Mouse (Mus musculus): ENCODE results near the gene B3gnt9. TPM values are rescaled to one million over a fixed set of nuclear protein-coding genes. Genes with fewer than 3 reads are reported as not detected.

The B3gnt9 gene
- polyA plus RNA-seq, 1 experiment from 2014 or later, result 21.4 TPM

DNA sequence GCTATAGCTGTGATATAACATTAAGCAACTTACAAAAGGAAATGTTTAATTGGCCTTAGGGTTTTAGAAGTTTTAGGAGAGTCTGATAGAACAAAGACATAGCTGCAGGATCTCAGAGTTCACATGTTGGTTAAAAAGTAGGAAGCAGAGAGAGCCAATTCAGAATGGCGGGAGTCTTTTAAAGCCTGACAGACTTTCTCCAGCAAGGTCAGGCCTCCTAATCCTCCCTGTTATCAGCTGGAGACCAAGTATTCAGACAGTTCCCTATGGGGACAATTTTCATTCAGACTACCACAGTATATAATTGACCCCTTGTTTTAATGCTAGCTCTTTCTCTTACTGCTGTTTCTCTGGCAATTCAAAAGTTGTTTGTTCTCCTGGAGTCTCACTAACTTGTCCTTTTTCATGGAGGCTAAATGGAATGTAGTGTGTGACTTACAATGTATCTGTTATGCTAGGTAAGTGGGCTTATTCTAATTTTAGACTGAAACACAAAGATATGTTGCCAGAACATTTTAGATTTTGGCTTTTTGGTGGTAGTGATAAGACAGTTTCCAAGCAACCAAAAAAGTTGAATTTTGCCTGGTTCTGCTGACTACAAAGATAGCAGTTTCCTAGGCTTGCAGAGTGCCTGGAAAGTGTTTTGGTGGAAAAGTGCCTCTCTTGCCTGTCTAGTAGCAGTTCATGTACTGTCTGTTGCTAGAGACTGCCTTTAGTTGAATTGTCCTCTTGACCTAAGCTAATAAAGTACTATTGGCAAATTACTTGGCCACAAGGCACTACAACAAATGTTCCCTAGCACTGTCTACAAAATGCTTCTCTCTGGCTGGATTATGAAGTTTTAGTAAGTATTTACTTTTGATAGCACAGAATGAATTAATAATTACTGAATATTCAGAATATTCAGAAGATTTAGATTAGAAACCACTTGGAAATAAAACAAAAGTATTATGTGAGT lies 45.5 kb downstream of the B3gnt9 start:
- no peak overlapping the region for H3K9ac ChIP-seq (ENCODE audit: low read length)
- no peak overlapping the region for H3K4me2 ChIP-seq (ENCODE audit: low read depth, low read length)
- peaks cover 5% of the 10 kb centered on the region; the same call in 1 of the 2 replicates for H3K36me3 ChIP-seq (ENCODE audit: control insufficient read depth, insufficient read depth, low read length)
- no peak overlapping the region for H3K4me3 ChIP-seq (replicated peaks; ENCODE audit: low read length)
- WGBS, result 71% methylated on average over 1 of the region's 1 CpGs
- ATAC-seq (ENCODE audit: insufficient read depth, low FRiP score), result no peak
- H3K9me3 ChIP-seq (replicated peaks; ENCODE audit: control insufficient read depth, low read length), result no peaks in the 10 kb centered on the region
- no peaks in the 10 kb centered on the region for H3K4me1 ChIP-seq (ENCODE audit: control insufficient read depth, insufficient read depth, low read length)
- H3K27ac ChIP-seq (ENCODE audit: low read length), result no peak overlapping the region
- no peaks in the 10 kb centered on the region for H3K27me3 ChIP-seq (ENCODE audit: control insufficient read depth, insufficient read depth, low read length)

DNA sequence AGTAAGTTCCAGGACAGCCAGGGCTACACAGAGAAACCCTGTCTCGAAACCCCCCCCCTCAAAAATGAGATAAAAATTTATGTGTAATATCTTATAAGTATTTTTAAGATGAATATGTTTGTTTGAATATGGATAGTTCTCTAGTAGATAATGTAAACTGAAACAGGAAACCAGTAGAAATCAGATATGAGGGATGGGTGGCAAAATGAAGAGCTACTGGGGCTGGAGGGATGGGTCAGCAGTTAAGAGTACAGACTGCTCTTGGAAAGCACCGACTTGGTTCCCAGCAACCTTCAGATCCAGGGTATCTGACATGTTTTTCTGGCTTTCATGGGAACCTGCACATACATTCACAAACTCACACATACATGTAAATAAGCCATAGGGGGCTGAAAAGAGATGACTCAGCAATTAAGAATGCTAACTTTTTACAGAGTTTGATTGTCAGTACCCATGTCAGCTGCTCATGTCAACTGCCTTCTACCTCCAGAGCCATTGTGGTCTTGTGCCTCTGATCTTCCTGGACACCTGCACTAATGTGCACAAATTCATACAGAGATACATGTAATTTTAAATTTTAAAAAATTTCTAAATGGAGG lies 47.2 kb downstream of the B3gnt9 start:
- WGBS, result 88% methylated on average over 2 of the region's 2 CpGs
- Histone ChIP-seq H3K4me2 (ENCODE audit: low read depth, low read length) (no peak overlapping the region), H3K27me3 (ENCODE audit: control insufficient read depth, insufficient read depth, low read length) (no peaks in the 10 kb centered on the region), H3K9ac (ENCODE audit: low read length) (no peak overlapping the region), H3K9me3 (replicated peaks; ENCODE audit: control insufficient read depth, low read length) (no peaks in the 10 kb centered on the region), H3K36me3 (ENCODE audit: control insufficient read depth, insufficient read depth, low read length) (peaks cover 8% of the 10 kb centered on the region), H3K4me1 (ENCODE audit: control insufficient read depth, insufficient read depth, low read length) (no peaks in the 10 kb centered on the region), H3K4me3 (replicated peaks; ENCODE audit: low read length) (no peak overlapping the region), H3K27ac (ENCODE audit: low read length) (no peak overlapping the region)
- no peak for ATAC-seq (ENCODE audit: insufficient read depth, low FRiP score)

DNA sequence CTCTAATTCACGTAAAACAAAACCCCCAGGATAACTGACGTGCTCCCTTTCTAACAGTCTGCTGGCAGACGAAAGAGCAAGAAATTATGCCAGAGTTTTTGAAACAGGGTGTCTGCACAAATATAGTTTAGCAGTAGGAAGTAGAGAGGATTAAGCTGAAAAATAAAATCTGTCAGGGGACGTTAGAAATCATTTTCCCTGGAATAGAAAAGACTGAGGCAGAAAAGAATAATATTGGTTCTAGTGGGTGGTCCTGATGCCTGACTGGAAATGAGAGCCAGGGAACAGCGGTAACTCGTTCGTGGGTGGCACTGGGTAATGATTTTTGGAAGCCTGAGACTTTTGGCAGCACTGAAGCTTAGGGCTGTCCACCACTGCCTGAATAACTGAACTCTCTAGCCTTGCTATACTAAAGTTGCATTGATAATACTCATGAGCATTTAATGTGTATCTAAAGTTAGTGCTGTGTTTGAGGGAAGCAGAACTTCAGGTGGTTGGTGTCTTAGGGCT lies 48.1 kb downstream of the B3gnt9 start:
- no peaks in the 10 kb centered on the region for H3K9me3 ChIP-seq (replicated peaks; ENCODE audit: control insufficient read depth, low read length)
- H3K27ac ChIP-seq (ENCODE audit: low read length), result no peak overlapping the region
- 49% methylated on average over 7 of the region's 7 CpGs for WGBS
- peaks cover 8% of the 10 kb centered on the region for H3K36me3 ChIP-seq (ENCODE audit: control insufficient read depth, insufficient read depth, low read length)
- no peak overlapping the region for H3K9ac ChIP-seq (ENCODE audit: low read length)
- no peak overlapping the region for H3K4me2 ChIP-seq (ENCODE audit: low read depth, low read length)
- no peak for ATAC-seq (ENCODE audit: insufficient read depth, low FRiP score)
- H3K4me1 ChIP-seq (ENCODE audit: control insufficient read depth, insufficient read depth, low read length), result no peaks in the 10 kb centered on the region
- H3K27me3 ChIP-seq (ENCODE audit: control insufficient read depth, insufficient read depth, low read length), result no peaks in the 10 kb centered on the region
- H3K4me3 ChIP-seq (replicated peaks; ENCODE audit: low read length), result no peak overlapping the region

DNA sequence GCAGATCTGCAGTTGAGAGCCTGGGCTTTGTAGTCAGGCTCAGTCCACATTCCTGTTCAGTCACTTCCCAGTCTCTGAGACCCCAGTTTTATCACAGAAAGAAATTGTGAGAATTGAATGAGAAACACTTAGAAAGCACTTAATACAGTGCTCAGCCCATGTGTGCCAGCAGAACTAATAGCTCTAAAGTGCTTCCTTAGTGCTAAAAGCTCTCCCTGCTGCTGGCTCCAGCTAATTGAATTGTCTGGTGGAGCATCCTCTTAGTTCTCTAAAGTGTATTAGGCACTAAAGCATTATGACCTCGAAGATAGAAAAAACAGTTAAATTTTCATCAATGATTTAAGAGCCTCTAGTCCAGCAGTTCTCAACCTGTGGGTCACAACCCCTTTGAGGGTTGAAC lies 49.2 kb downstream of the B3gnt9 start:
- WGBS, result 67% methylated on average over 1 of the region's 1 CpGs
- no peaks in the 10 kb centered on the region for H3K4me1 ChIP-seq (ENCODE audit: control insufficient read depth, insufficient read depth, low read length)
- no peak overlapping the region for H3K4me2 ChIP-seq (ENCODE audit: low read depth, low read length)
- no peak overlapping the region for H3K4me3 ChIP-seq (replicated peaks; ENCODE audit: low read length)
- no peak for ATAC-seq (ENCODE audit: insufficient read depth, low FRiP score)
- no peak overlapping the region for H3K9ac ChIP-seq (ENCODE audit: low read length)
- H3K9me3 ChIP-seq (replicated peaks; ENCODE audit: control insufficient read depth, low read length), result no peaks in the 10 kb centered on the region
- H3K36me3 ChIP-seq (ENCODE audit: control insufficient read depth, insufficient read depth, low read length), result peaks cover 8% of the 10 kb centered on the region
- no peaks in the 10 kb centered on the region for H3K27me3 ChIP-seq (ENCODE audit: control insufficient read depth, insufficient read depth, low read length)
- no peak overlapping the region for H3K27ac ChIP-seq (ENCODE audit: low read length)

Other genes starting within 250 kb of the B3gnt9 start
- not detected in 2 replicates for gene Ces3a, start 206.6 kb downstream of the B3gnt9 start, polyA plus RNA-seq (2015; fragmentation: Nextera tagmentation; extraction: Ambion mirVana)
- not detected in 2 replicates for gene Ces3b, start 171.4 kb downstream of the B3gnt9 start, polyA plus RNA-seq (2015; fragmentation: Nextera tagmentation; extraction: Ambion mirVana)
- not detected in 2 replicates for gene Ces4a, start 123.4 kb downstream of the B3gnt9 start, polyA plus RNA-seq (2015; fragmentation: Nextera tagmentation; extraction: Ambion mirVana)
- 41.8 and 46.1 TPM in 2 replicates for gene Cbfb, start 84.5 kb downstream of the B3gnt9 start, polyA plus RNA-seq (2015; fragmentation: Nextera tagmentation; extraction: Ambion mirVana)
- gene D230025D16Rik, start 30.0 kb downstream of the B3gnt9 start, polyA plus RNA-seq (2015; fragmentation: Nextera tagmentation; extraction: Ambion mirVana), result 29.1 and 30.1 TPM in 2 replicates
- 32.9 and 36.1 TPM in 2 replicates for gene Tradd, start 9.5 kb upstream of the B3gnt9 start, polyA plus RNA-seq (2015; fragmentation: Nextera tagmentation; extraction: Ambion mirVana)
- gene Fbxl8, start 9.5 kb upstream of the B3gnt9 start, polyA plus RNA-seq (2015; fragmentation: Nextera tagmentation; extraction: Ambion mirVana), result 3.4 and 4.7 TPM in 2 replicates
- not detected in 2 replicates for gene Hsf4, start 14.6 kb upstream of the B3gnt9 start, polyA plus RNA-seq (2015; fragmentation: Nextera tagmentation; extraction: Ambion mirVana)
- 1.3 and 2.3 TPM in 2 replicates for gene Nol3, start 21.0 kb upstream of the B3gnt9 start, polyA plus RNA-seq (2015; fragmentation: Nextera tagmentation; extraction: Ambion mirVana)
- gene 4931428F04Rik, start 34.7 kb upstream of the B3gnt9 start, polyA plus RNA-seq (2015; fragmentation: Nextera tagmentation; extraction: Ambion mirVana), result 8.0 and 9.2 TPM in 2 replicates
- 8.7 and 11.9 TPM in 2 replicates for gene Exoc3l, start 40.9 kb upstream of the B3gnt9 start, polyA plus RNA-seq (2015; fragmentation: Nextera tagmentation; extraction: Ambion mirVana)
- gene E2f4, start 42.5 kb upstream of the B3gnt9 start, polyA plus RNA-seq (2015; fragmentation: Nextera tagmentation; extraction: Ambion mirVana), result 72.0 and 74.0 TPM in 2 replicates
- 18.9 and 19.4 TPM in 2 replicates for gene Elmo3, start 50.4 kb upstream of the B3gnt9 start, polyA plus RNA-seq (2015; fragmentation: Nextera tagmentation; extraction: Ambion mirVana)
- 2.1 and 2.4 TPM in 2 replicates for gene Lrrc29, start 71.1 kb upstream of the B3gnt9 start, polyA plus RNA-seq (2015; fragmentation: Nextera tagmentation; extraction: Ambion mirVana)
- gene Tmem208, start 71.2 kb upstream of the B3gnt9 start, polyA plus RNA-seq (2015; fragmentation: Nextera tagmentation; extraction: Ambion mirVana), result 124 and 131 TPM in 2 replicates
- gene Fhod1, start 92.8 kb upstream of the B3gnt9 start, polyA plus RNA-seq (2015; fragmentation: Nextera tagmentation; extraction: Ambion mirVana), result 2.2 and 2.5 TPM in 2 replicates
- 1.5 and 1.7 TPM in 2 replicates for gene Slc9a5, start 93.7 kb upstream of the B3gnt9 start, polyA plus RNA-seq (2015; fragmentation: Nextera tagmentation; extraction: Ambion mirVana)
- gene Plekhg4, start 118.1 kb upstream of the B3gnt9 start, polyA plus RNA-seq (2015; fragmentation: Nextera tagmentation; extraction: Ambion mirVana), result 0.11 and 0.22 TPM in 2 replicates
- gene Kctd19, start 158.3 kb upstream of the B3gnt9 start, polyA plus RNA-seq (2015; fragmentation: Nextera tagmentation; extraction: Ambion mirVana), result not detected in 2 replicates
- 0.17 and 0.47 TPM in 2 replicates for gene Lrrc36, start 158.4 kb upstream of the B3gnt9 start, polyA plus RNA-seq (2015; fragmentation: Nextera tagmentation; extraction: Ambion mirVana)
- 70.3 and 79.3 TPM in 2 replicates for gene Tppp3, start 216.4 kb upstream of the B3gnt9 start, polyA plus RNA-seq (2015; fragmentation: Nextera tagmentation; extraction: Ambion mirVana)
- 33.8 and 34.6 TPM in 2 replicates for gene Zdhhc1, start 241.7 kb upstream of the B3gnt9 start, polyA plus RNA-seq (2015; fragmentation: Nextera tagmentation; extraction: Ambion mirVana)